Mouse (Mus musculus) right cerebral cortex, postnatal 25 days (tissue): Measurements from ENCODE around the gene Rlf.
"Not testable (repeated sequence)": the region's sequence is repeated elsewhere in the genome, so short reads cannot be mapped to it uniquely, and the experiment has no call there.

Experiments used
- DNase-seq: peaks from one replicate; pipeline ENCODE4 v3.0.0; 2022

Rlf gene

DNA sequence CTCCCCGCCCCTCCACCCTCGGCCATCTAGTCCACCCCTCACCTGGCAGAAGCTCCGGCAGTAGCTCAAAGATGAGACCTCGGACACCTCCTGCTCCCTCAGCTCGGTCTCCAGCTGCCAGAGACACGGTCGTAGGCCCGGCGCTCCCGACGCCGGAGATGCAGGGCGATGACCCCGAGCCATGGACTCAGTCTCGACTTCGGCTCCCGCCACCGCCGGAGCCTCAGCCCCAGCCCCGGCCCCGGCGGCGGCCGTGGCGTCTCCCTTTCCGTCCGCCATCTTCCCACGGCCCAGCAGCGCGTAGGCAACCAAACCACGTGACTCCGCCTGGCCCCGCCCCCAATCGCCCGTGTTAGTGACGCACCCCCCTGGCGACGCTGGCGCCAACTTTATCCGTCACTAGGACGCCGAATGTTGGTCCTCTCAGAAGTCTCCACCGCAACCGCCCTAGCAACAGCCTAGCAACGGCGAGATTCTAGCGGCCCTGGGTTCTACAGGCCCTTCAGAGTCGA lies at the start of gene Rlf:
Rlf (minus strand) TSS at position 292 of the 512 bp plus-strand sequence.
- peak; percentile 99 for DNase-seq

GRCm38 (mm10) chr4:121241612-121242000 lies 26.7 kb upstream of the Rlf start:
- no peak for DNase-seq

DNA sequence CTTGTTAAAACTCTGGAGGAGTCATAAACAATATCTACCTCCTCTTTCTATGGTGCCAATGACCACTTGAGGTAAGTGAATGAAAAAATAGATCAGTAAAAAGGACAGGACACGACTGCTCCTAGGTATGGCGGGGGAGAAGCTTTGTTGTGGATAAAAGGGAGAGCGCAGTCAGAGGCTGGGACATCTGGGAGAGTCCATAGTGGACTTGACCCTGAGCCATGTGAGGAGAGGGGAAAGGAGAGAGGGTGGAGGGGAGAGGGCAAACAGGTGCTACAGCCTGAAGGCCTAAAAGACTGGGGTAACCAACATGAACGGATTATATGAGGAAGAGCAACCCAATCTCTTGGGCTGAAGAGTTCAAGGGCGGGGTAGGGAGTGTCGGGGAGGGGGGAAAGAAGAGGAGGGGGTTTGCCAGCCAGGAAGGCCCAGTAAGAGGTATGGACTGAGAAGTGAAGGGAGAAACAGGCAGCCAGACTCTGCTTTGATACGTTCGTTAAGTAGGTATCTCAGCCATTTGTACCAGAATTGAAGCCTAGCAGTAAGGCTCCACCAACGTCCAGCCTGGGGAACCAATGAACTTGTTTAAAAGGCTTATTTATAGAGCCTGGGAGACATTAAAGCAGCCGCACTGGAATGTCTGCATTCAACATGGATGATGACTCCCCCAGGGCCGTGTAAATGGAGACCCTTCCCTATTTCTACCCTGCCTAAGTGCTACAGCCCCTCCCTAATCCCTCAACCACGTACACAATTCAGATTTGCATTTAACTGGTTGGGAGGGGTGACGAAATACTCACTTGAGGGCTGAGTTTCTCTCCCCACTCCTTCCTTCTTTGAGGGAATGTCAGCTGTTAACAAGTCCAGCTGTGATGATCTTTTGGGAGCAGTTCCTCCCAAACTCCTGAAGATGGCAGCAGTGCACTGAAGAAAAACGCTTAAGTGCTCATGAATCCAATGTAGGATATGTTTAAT lies 26.0 kb upstream of the Rlf start:
- no peak for DNase-seq

DNA sequence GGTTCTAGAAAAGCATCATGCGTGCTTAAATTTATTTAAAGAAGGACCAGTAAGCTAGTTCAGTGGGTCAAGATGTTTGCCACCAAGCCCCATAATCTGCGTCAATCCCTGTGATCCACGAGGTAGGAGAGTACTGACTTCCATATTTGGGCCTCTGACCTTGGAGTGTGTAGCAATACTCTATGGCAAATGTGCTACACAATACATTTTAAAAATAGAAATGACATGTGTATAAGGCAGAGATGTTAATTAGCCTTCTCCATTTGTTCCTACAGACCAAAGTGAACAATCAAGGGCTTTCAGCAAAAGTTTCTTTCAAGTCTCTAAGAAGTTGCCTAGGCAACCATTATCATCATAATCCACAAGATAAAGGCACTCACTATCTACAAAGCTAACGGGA lies 25.0 kb upstream of the Rlf start:
- no peak for DNase-seq

- DNase-seq, result peak; percentile 22
Measured at GRCm38 (mm10) chr4:121231772-121232414, 17.0 kb upstream of the Rlf start.

- DNase-seq, result peak; percentile 35
Measured at GRCm38 (mm10) chr4:121230943-121231614, 16.2 kb upstream of the Rlf start.

GRCm38 (mm10) chr4:121227072-121227471 lies 12.2 kb upstream of the Rlf start:
- DNase-seq, result peak; percentile 18

GRCm38 (mm10) chr4:121225177-121225576 lies 10.3 kb upstream of the Rlf start:
- no peak for DNase-seq

DNA sequence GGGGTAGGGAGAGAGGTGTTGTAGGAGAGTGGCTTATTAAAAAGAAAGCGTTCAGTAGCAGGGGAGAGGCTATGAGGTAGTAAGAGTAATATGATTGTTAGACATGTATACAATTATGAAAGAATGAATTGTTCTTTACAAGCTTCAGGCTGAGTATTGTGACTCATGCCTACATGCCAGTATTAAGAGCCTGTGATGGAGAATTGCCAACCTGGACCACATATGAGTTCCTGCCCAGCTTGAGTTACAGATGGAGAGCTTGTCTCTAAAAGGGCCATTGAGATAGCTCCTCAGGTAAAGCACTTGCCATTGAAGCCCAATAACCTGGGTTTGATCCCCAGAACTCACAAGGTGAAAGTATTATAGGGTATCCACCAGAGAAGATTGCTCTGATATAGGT lies 8.3 kb upstream of the Rlf start:
- no peak for DNase-seq

DNA sequence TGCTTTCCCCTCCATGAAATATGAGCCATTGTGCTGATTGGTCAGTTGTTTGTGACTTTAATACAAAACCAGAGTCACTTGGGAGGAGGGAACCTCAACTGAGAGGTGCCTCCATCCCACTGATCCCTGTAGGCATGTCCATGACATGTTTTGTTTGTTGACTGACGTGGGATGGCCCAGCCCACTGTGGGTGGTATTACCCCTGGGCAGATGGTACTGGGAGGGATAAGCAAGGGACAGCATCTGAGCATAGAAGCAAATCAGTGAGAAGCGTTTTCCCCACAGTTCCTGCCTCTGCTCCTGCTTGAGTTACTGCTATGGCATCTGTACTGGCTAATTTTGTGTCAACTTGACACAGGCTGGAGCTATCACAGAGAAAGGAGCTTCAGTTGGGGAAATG lies 1.3 kb upstream of the Rlf start:
- no peak for DNase-seq

GRCm38 (mm10) chr4:121215489-121215888 lies 605 bp upstream of the Rlf start:
- no peak for DNase-seq

GRCm38 (mm10) chr4:121213936-121214792 lies 720 bp downstream of the Rlf start:
- DNase-seq, result no peak

DNA sequence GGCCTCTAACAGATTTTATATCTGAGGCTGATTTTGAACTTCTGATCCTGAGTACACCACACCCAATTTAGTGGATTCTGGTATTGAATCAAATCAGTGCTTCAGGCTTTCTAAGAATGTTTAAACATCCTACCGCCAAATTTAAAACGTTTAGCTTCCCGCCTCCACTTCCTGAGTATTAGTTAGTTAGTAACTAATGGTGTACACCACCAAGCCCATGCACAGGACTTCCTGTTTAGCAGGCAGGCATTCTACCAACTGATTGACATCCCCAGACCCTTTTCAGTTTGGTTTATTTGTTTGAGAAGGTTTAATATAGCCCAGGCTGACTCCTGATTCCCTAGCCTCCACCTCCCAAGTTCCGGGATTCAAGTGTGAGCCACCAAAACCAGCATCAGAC lies 6.0 kb downstream of the Rlf start:
- DNase-seq, result no peak

DNA sequence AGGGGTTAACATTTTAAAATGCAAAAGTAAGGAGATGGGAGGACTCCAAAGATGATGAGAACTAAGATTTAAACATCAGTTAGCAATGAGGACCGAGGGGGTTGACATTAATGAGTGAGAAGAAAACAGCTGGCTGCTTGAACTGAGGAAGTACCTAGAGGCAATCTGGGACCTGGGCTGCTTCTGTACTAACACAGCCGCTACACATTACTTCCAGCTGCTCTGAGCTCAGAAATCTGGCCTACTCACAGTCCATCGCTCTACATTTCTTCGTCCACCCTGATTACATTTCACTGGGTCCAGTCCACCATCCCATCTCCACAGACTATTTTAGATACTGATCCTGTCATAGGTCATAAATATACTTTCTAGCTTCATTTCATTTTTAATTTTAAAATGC lies 17.0 kb downstream of the Rlf start:
- DNase-seq, result no peak

DNA sequence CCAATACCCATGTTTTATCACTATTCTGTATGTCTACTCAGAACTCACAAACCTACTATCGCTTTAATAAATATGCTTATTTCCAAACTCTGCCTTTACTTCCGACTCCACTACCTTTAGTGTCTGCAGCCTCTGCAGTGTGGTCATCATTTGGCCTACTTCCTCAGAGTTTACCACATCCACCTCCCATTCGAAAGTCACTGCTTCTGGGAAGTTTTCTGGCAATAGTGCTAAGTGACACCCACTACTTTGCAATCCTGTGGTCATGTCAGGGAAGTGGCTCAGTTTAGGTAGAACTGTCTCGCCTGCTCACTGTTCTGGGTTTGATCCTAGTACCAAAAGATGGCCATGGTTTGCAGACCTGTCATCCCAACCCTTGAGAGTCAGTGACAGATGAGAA lies 17.9 kb downstream of the Rlf start:
- no peak for DNase-seq

DNA sequence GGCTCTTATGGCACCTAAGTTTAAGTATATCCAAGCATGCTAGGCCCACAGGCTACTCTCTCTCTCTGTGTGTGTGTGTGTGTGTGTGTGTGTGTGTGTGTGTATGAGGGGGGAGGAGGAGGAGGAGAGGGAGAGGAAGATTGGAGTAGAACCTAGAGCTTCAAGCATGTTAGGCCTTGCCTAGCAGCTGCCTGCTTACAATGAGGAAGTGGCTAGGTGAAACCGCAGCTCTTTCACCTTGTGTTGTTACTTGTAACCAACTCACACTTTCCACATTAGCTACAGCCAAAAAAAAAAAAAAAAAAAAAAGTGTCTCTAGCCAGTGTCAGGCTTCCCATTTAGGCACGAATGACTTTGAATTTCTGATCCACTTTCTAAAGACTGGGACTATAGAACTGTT lies 18.7 kb downstream of the Rlf start:
- DNase-seq, result no peak

GRCm38 (mm10) chr4:121194736-121195135 lies 20.1 kb downstream of the Rlf start:
- DNase-seq, result no peak

DNA sequence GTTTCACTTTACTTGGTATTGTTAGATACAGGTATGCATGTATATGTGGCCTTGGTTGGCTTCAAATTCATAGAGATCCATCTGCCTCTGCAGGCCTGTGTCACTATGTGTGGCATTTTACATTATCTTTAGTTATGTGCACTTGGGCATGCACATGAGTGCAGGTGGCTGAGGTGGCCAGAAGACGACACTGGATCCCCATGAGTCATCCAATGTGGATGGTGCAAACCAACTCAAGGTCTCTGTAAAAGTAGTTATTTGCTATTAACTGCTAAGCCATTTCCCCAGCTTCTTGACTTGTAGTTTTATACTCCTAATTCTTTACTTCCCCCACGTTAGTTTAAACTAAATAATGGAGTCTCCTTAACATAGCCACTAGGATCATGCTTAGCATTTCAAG lies 22.6 kb downstream of the Rlf start:
- no peak for DNase-seq

GRCm38 (mm10) chr4:121189341-121189740 lies 25.5 kb downstream of the Rlf start:
- no peak for DNase-seq

DNA sequence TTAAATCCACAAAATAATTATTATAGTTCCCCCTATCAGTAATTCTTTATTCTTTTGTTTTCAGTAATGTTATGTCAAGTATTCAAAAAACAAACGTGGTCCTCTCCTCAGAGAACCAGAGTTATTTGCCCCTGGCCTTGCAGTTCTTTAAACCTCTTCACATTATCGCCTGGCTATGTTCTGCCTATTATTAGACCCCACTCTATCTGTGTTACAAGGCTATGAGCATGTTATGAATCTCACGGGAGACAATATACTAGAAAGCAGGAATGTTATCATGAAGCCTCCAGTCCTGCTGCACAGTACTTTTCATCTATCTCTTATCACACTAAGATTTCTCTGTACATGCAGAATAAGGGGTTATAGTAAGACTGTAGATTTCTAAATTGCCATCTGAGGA lies 35.2 kb downstream of the Rlf start:
- DNase-seq, result no peak

GRCm38 (mm10) chr4:121167656-121168055 lies 47.2 kb downstream of the Rlf start:
- DNase-seq, result no peak

- not testable (repeated sequence) for DNase-seq
Measured at GRCm38 (mm10) chr4:121166697-121167096, 48.2 kb downstream of the Rlf start.
